Mouse (Mus musculus) embryo, embryonic 11.5 days (tissue): ENCODE data around the gene Mettl5.
A peak's percentile ranks its signal among the peaks of the same experiment; 100 is the strongest.

Experiments used
- DNase-seq: peaks from one replicate; pipeline ENCODE4 v3.0.0-alpha.2; 2012; ENCODE audit warnings: low read depth, low spot score

The Mettl5 gene

DNA sequence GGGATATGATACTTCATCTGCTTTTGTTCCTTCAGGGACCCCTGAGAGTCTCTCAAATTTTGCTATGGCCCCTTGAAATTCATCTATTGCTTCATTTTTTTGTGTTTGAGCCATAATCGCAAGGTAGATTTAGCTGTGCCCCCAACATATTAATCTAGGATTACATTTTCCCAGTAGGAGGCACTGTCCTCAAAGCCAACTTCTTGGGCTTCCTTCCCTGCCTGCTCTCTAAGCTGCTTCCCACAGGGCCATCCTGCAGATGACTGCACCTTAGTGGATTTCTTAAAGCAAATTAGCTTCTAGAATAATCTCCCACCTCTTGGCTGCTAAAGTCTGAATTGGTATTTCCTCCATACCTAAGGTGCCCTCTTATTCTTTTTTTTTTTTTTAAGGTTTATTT lies 27.5 kb downstream of the Mettl5 start:
- no peak for DNase-seq

GRCm38 (mm10) chr2:69856392-69856791 lies 29.0 kb downstream of the Mettl5 start:
- no peak for DNase-seq

DNA sequence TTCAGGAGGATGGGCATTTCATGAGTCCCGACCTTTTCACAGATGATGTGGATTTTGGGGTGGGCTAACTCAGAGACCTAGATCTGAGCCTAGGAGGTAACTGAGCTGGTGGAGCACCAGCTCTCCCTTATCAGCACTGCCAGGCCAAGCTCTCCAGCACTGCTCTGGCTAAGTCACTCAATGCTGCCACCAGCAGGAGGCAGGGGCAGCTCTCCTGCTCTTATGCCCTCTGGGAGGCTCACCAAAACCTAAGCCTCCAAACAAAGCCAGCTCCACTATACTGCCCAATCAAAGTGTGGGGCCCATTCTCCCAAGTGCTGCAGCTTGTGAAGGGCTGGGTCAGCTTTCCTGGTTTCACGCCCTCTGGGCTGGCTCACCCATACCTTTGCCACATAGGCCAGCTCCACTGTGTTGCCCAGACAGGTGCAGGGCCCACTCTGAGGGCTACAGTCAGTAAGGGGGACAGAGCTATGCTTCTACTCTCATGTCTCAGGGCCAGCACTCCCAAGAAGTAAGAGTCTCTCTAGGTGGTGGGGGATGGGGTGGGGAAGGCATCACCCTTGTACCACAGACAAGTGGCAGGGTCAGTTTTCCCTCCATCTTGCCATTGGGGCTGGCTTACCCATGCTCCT lies 33.9 kb downstream of the Mettl5 start:
- no peak for DNase-seq

DNA sequence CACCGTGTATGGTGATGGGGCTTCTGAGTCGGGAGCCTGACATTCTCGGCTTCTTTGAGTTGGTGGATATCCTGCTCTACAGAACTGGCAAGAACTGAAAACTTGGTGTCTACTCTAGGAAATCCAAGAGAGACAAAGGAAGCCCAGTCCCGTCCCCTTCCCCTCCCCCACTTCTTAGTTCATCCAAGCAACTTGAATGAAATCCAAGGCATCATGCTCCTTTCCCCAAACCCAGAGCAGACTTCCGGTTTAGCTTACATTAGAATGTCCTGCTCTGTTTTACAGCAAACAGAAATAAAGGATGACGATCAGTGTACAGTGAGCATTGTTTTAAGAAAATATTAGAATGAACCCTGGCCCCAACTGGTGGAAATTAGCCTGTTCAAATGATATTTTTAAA lies 36.2 kb downstream of the Mettl5 start:
- no peak for DNase-seq

GRCm38 (mm10) chr2:69840261-69840660 lies 45.2 kb downstream of the Mettl5 start:
- DNase-seq = no peak

DNA sequence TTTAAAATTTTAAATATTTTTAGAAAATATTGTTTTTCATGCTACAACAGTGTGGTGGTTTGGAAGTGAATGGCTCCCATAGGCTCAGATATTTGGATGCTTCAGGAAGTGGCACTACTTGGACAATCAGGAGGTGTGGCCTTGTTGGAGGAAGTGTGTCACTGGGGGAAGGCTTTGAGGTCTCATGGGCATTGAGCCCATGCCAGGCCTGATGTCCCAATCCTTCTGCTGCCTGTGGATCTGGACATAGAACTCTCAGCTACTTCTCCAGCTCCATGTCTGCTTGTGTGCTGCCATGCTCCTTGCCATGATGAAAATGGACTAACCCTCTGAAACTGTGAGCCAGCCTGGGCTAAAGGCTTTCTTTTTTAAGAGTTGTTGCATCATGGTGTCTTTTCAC lies 46.7 kb downstream of the Mettl5 start:
- no peak for DNase-seq

- DNase-seq = no peak
These were observed 47.4 kb downstream of the Mettl5 start for GRCm38 (mm10) chr2:69837996-69838395.

- no peak for DNase-seq
These were observed 48.0 kb downstream of the Mettl5 start for GRCm38 (mm10) chr2:69837244-69837967.

- no peak for DNase-seq
These were observed 55.3 kb downstream of the Mettl5 start for GRCm38 (mm10) chr2:69830116-69830515.

DNA sequence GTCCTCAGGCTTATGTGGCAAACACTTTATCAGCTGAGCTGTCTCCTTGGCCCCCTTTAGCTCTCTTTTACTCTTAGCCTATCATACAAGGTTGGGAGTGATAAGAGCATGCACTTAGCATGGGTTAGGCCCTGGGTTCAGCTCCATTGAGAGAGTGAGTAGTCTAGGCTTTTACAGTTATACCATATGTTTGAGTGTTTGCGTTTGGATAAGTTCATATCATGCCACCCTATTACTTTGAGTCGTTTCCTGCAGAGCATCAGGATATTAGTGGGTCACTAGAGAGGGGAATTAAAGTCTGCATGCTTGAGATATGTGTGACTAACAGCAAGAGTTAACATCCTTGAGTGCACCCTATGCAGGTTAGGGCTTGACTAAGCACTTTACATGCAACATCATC lies 55.7 kb downstream of the Mettl5 start:
- no peak for DNase-seq

- DNase-seq = no peak
These were observed 57.4 kb downstream of the Mettl5 start for GRCm38 (mm10) chr2:69828031-69828430.

DNA sequence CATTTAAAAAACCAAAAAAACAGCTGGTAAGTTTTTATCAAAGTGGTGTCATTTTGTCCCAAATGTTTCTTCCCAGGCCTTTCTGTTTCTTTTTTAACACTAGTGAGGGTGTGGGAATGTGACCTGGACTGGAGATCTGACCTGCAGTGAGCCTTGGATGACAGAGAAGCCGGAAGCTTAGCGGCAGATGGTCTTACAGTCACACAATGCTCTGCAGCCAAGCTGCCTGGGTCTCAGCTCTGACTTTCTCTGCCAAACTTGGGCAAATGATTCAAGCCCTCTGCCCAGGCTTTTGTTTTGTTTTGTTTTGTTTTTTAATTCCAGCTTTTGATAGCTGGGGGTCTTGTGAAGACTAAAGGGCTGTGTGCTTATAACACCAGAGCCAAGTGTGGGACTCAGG lies 59.0 kb downstream of the Mettl5 start:
- DNase-seq = no peak

DNA sequence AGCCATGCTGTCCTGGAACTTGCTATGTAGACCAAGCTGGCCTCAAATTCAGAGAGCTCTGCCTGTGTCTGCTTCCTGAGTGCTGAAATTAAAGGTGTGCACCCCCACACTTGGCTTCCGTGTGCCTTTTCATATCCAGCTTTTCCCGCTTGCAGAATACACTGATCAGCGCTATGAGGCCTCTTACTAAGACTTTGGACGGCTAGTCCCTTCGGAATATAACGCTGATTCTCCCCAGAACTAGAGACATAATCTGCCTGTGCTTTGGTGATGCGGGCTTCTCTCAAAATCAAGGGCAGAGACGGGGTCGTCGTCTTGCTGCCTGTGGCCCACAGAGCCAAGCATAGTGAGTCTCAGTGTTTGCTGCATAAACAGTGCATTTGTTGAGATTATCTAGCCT lies 59.5 kb downstream of the Mettl5 start:
- DNase-seq = no peak

DNA sequence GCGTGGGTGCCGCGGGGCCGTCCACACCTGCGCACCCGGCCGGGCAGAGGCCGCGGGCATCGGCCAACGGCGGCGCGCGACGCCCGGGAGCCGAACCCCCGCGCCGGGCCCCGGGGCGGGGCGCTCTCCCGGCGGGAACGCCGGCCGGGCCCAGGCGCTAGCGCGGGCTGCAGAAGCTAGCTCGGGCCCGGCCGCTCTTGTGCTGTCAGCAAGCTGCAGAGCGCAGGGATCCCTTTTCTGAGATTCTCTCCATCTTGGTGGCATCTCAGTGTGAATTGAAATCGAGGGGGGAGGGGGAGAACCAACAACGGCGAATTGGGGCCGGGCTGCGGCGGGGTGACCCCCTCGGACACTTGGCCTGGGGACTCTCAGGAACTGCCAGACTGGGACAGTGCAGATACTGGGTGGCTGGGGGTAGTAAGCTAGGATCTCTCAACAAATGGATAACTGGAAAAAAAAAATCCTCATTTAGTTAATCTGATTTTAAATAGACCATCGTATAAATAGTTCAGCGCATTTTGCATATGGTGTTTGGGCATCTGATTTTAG lies 62.2 kb downstream of the Mettl5 start:
- DNase-seq = no peak

DNA sequence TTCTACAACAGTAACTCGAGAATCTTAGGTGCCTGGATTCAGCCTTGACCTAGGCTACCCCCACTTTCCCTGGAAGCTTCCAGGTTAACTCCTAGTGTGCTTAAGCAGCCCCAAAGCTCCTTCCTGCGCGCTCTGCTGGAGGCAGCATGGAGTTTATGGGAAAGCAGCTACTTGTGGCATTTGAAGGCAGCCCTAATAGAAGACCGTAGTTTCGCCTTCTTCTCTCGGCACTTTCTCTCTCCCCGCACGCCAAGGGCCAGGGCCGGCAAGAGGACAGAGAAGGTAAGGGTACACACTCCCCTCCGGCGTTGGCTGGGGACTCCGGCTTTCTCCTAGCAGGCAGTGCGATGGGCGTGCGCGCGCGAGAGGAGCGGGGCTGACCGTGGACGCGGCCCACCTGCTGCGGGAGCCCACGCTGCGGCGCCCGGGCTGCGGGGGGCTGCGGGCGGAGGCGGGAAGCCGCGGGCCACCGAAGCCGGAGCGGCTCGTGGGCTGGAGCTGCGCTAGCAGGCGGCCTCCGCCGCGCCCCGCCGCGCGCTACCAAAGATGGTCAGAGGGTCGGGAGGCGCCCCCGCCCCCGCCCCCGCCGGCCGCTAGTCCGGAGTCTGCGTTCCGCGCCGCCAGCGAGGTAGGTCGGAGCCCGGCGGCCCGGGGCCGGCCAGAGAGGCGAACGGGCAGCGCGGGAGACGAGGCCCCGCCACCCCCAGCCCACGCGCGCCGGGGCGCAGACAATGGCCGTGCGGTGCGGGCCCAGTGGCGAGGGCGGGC lies 62.9 kb downstream of the Mettl5 start:
- DNase-seq = peak; percentile 42

GRCm38 (mm10) chr2:69821711-69822110 lies 63.7 kb downstream of the Mettl5 start, which contains the start of gene Klhl23:
Gene Klhl23, plus strand, starts transcription at chr2:69821944.
- no peak for DNase-seq
